Mouse (Mus musculus): ENCODE data around the gene Mrps16. TPM values are rescaled to one million over a fixed set of nuclear protein-coding genes. Genes with fewer than 3 reads are reported as not detected.
A peak's percentile ranks its signal among the peaks of the same experiment; 100 is the strongest.

Gene Mrps16
- 10 to 100 TPM; 70.9 to 73.6 TPM for total RNA-seq (2021)
- long read RNA-seq, experiment 1, transcript Mrps16-202 (3 exons, 801 nt), result minor isoform, 8 of 119 reads
- long read RNA-seq, experiment 1, transcript Mrps16-201 (3 exons, 2,572 nt), result major isoform, 88 of 119 reads
- long read RNA-seq, experiment 1, partial matches to known transcripts, result 6 of 119 reads
- long read RNA-seq, experiment 1, other reads (novel, unspliced or antisense), result 17 of 119 reads
- long read RNA-seq, experiment 2, transcript Mrps16-201 (3 exons, 2,572 nt), result major isoform, 52 of 66 reads
- long read RNA-seq, experiment 2, transcript Mrps16-202 (3 exons, 801 nt), result minor isoform, 5 of 66 reads
- long read RNA-seq, experiment 2, partial matches to known transcripts, result 3 of 66 reads
- long read RNA-seq, experiment 2, other reads (novel, unspliced or antisense), result 6 of 66 reads

GRCm38 (mm10) chr14:20393205-20393913 lies at the start of gene Mrps16:
TSS of gene Mrps16 (minus strand) at chr14:20393634.
- peak; percentile 97 for DNase-seq

- DNase-seq, result peak in 1 of 2 experiments; percentile 17
Observed at GRCm38 (mm10) chr14:20442252-20442651, 48.8 kb upstream of the Mrps16 start.

GRCm38 (mm10) chr14:20436976-20437375 lies 43.5 kb upstream of the Mrps16 start:
- DNase-seq, result no peak

- DNase-seq, result no peak
Observed at GRCm38 (mm10) chr14:20432420-20432819, 39.0 kb upstream of the Mrps16 start.

GRCm38 (mm10) chr14:20431726-20432125 lies 38.3 kb upstream of the Mrps16 start:
- no peak for DNase-seq

GRCm38 (mm10) chr14:20429833-20430232 lies 36.4 kb upstream of the Mrps16 start:
- DNase-seq, result no peak

GRCm38 (mm10) chr14:20428593-20428992 lies 35.2 kb upstream of the Mrps16 start:
- DNase-seq, result no peak

- no peak for DNase-seq
Observed at GRCm38 (mm10) chr14:20423046-20423445, 29.6 kb upstream of the Mrps16 start.

- peak in 1 of 2 experiments; percentile 33 for DNase-seq
Observed at GRCm38 (mm10) chr14:20422257-20422656, 28.8 kb upstream of the Mrps16 start.

- peak in 1 of 2 experiments; percentile 63 for DNase-seq
Observed at GRCm38 (mm10) chr14:20400071-20400470, 6.6 kb upstream of the Mrps16 start.

- peak; percentile 63 to 79 for DNase-seq
Observed at GRCm38 (mm10) chr14:20398864-20399263, 5.4 kb upstream of the Mrps16 start.

GRCm38 (mm10) chr14:20397220-20397619 lies 3.8 kb upstream of the Mrps16 start:
- peak; percentile 37 to 47 for DNase-seq

- DNase-seq, result no peak
Observed at GRCm38 (mm10) chr14:20392326-20392725, 1.1 kb downstream of the Mrps16 start.

GRCm38 (mm10) chr14:20389446-20390079 lies 3.9 kb downstream of the Mrps16 start:
- no peak for DNase-seq

GRCm38 (mm10) chr14:20388441-20389129 lies 4.8 kb downstream of the Mrps16 start, which contains the start of gene Dnajc9:
TSS of gene Dnajc9 (minus strand) at chr14:20388910.
- DNase-seq, result peak; percentile 96 to 98

- no peak for DNase-seq
Observed at GRCm38 (mm10) chr14:20379753-20380430, 13.5 kb downstream of the Mrps16 start.

GRCm38 (mm10) chr14:20379087-20379640 lies 14.3 kb downstream of the Mrps16 start:
- DNase-seq, result no peak

- DNase-seq, result peak; percentile 63 to 64
Observed at GRCm38 (mm10) chr14:20378313-20379061, 14.9 kb downstream of the Mrps16 start.

GRCm38 (mm10) chr14:20377112-20377521 lies 16.3 kb downstream of the Mrps16 start:
- DNase-seq, result peak; percentile 54 to 73

- no peak for DNase-seq
Observed at GRCm38 (mm10) chr14:20371854-20372253, 21.6 kb downstream of the Mrps16 start.
